Mouse (Mus musculus): ENCODE data around the gene Ddx21. TPM values are rescaled to one million over a fixed set of nuclear protein-coding genes. Genes with fewer than 3 reads are reported as not detected.

Ddx21 gene
- polyA plus RNA-seq, 1 experiment from 2014 or later, result 37.1 TPM

DNA sequence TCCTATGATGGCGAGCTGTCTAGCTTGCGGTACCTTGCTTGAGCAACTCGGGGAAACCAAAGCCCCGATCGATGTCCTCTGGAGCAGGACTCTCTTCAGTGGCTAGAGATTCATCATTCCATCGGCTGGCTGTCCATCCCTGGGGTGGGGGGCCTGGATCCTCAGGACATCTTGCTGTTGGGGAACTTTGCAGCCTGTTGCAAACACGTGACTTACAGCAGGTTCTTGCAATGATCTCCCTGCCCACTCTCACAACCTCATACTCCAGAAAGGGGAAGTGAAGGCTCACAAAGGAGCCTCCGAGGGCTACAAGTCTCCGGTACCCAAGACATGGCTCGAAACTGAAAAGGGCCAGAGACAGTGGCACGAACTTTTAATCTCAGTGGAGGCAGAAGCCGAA lies 60.6 kb downstream of the Ddx21 start:
- Histone ChIP-seq H3K4me1 (replicated peaks; ENCODE audit: control insufficient read depth, insufficient read depth, low read length) (no peaks in the 10 kb centered on the region), H3K36me3 (ENCODE audit: control insufficient read depth, insufficient read depth, low read length) (no peaks in the 10 kb centered on the region), H3K4me2 (ENCODE audit: low read length) (no peak overlapping the region), H3K27me3 (replicated peaks; ENCODE audit: control insufficient read depth, insufficient read depth, low read length) (no peaks in the 10 kb centered on the region), H3K9ac (ENCODE audit: low read length) (no peak overlapping the region), H3K4me3 (ENCODE audit: low read depth, low read length) (no peak overlapping the region), H3K27ac (ENCODE audit: low read depth) (no peak overlapping the region), H3K9me3 (ENCODE audit: control insufficient read depth, low read length) (no peaks in the 10 kb centered on the region)
- DNase-seq (ENCODE audit: low spot score) (no peak), ATAC-seq (replicated peaks; ENCODE audit: low FRiP score, low TSS enrichment, low read depth) (no peak)
- WGBS, result 93% methylated on average over 12 of the region's 12 CpGs

DNA sequence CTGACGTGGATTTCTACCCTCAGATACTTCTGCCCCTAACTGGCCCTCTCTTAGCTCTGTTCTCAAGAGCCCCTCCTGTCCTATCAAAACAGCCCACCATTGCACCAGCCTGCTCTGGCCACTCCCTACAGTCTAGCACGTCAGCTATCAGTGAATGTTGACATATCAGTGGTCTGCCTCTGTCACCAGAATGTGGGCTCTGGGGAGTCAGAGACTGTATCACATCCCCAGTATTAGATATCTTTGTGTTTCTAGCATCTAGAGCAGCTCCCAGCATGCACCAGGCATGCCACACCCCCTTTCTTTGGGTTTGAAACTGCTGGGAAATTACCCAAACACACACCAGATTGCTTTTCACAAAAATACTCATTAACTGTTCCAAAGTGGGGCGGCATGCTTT lies 61.3 kb downstream of the Ddx21 start:
- no peaks in the 10 kb centered on the region for H3K9me3 ChIP-seq (ENCODE audit: control insufficient read depth, low read length)
- H3K4me3 ChIP-seq (ENCODE audit: low read depth, low read length), result no peak overlapping the region
- H3K9ac ChIP-seq (ENCODE audit: low read length), result no peak overlapping the region
- H3K4me1 ChIP-seq (replicated peaks; ENCODE audit: control insufficient read depth, insufficient read depth, low read length), result no peaks in the 10 kb centered on the region
- no peaks in the 10 kb centered on the region for H3K36me3 ChIP-seq (ENCODE audit: control insufficient read depth, insufficient read depth, low read length)
- ATAC-seq (replicated peaks; ENCODE audit: low FRiP score, low TSS enrichment, low read depth) (no peak), DNase-seq (ENCODE audit: low spot score) (no peak)
- 67% methylated on average over 3 of the region's 3 CpGs for WGBS
- H3K27ac ChIP-seq (ENCODE audit: low read depth), result no peak overlapping the region
- no peaks in the 10 kb centered on the region for H3K27me3 ChIP-seq (replicated peaks; ENCODE audit: control insufficient read depth, insufficient read depth, low read length)
- no peak overlapping the region for H3K4me2 ChIP-seq (ENCODE audit: low read length)

DNA sequence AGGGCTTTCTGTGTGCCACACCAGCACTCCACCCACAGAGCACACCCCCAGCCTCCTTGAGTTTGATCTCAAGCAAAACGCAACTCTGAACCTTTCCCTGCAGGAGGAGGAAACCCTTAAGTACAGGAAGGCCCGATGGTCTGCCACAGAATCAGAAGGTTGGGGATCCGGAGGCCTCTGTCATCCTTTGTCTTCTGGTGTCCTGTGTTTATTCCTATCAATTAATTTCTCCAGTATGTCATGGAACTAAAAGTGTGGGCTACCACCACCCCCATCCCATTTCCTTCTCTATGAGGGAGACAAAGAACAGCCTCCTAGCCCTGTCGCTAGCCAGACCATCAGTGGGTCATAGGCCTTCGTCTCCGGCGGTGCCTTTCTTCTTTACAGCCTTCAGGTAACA lies 67.6 kb downstream of the Ddx21 start:
- H3K4me3 ChIP-seq (ENCODE audit: low read depth, low read length), result no peak overlapping the region
- no peaks in the 10 kb centered on the region for H3K4me1 ChIP-seq (replicated peaks; ENCODE audit: control insufficient read depth, insufficient read depth, low read length)
- no peak for ATAC-seq (replicated peaks; ENCODE audit: low FRiP score, low TSS enrichment, low read depth)
- no peak overlapping the region for H3K27ac ChIP-seq (ENCODE audit: low read depth)
- H3K9me3 ChIP-seq (ENCODE audit: control insufficient read depth, low read length), result no peaks in the 10 kb centered on the region
- no peak overlapping the region for H3K9ac ChIP-seq (ENCODE audit: low read length)
- DNase-seq (ENCODE audit: low spot score), result no peak
- H3K36me3 ChIP-seq (ENCODE audit: control insufficient read depth, insufficient read depth, low read length), result no peaks in the 10 kb centered on the region
- no peak overlapping the region for H3K4me2 ChIP-seq (ENCODE audit: low read length)
- 73% methylated on average over 7 of the region's 7 CpGs for WGBS
- no peaks in the 10 kb centered on the region for H3K27me3 ChIP-seq (replicated peaks; ENCODE audit: control insufficient read depth, insufficient read depth, low read length)

DNA sequence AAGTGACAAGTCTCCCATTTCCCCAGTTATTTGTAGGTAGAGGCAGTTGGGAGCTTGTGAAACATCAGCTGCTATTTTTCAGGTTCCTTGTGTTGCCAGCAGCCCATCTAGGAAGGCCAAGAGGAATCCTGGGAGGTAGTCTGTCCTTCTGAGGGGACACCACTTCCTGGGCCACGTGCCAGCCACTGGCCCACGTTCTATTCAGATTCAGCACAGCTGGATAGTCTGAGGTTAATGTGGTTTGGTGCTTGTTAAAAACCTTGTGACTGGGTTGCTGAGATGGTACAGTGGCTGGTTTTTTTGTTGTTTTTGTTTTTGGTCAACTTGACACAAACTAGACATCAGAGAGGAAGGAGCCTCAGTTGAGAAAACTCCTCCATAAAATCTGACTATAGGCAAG lies 69.2 kb downstream of the Ddx21 start:
- no peak for DNase-seq (ENCODE audit: low spot score)
- Histone ChIP-seq H3K4me2 (ENCODE audit: low read length) (no peak overlapping the region), H3K4me1 (replicated peaks; ENCODE audit: control insufficient read depth, insufficient read depth, low read length) (no peaks in the 10 kb centered on the region), H3K9ac (ENCODE audit: low read length) (no peak overlapping the region), H3K27me3 (replicated peaks; ENCODE audit: control insufficient read depth, insufficient read depth, low read length) (no peaks in the 10 kb centered on the region), H3K4me3 (ENCODE audit: low read depth, low read length) (no peak overlapping the region), H3K9me3 (ENCODE audit: control insufficient read depth, low read length) (no peaks in the 10 kb centered on the region), H3K36me3 (ENCODE audit: control insufficient read depth, insufficient read depth, low read length) (no peaks in the 10 kb centered on the region), H3K27ac (ENCODE audit: low read depth) (no peak overlapping the region)
- 64% methylated on average over 2 of the region's 2 CpGs for WGBS
- no peak for ATAC-seq (replicated peaks; ENCODE audit: low FRiP score, low TSS enrichment, low read depth)

Other genes starting within 250 kb of the Ddx21 start
- gene Hk1, start 222.4 kb downstream of the Ddx21 start, polyA plus RNA-seq (2014; fragmentation: Nextera tagmentation; extraction: Ambion mirVana), result 20.3 and 24.1 TPM in 2 replicates
- gene Hkdc1, start 179.8 kb downstream of the Ddx21 start, polyA plus RNA-seq (2014; fragmentation: Nextera tagmentation; extraction: Ambion mirVana), result 4.5 and 5.8 TPM in 2 replicates
- gene 4930507D05Rik, start 152.8 kb downstream of the Ddx21 start, polyA plus RNA-seq (2014; fragmentation: Nextera tagmentation; extraction: Ambion mirVana), result 0.37 and 0.59 TPM in 2 replicates
- gene Supv3l1, start 152.5 kb downstream of the Ddx21 start, polyA plus RNA-seq (2014; fragmentation: Nextera tagmentation; extraction: Ambion mirVana), result 31.2 and 34.0 TPM in 2 replicates
- gene Vps26a, start 115.5 kb downstream of the Ddx21 start, polyA plus RNA-seq (2014; fragmentation: Nextera tagmentation; extraction: Ambion mirVana), result 81.2 and 93.0 TPM in 2 replicates
- 9.8 and 11.8 TPM in 2 replicates for gene Srgn, start 74.8 kb downstream of the Ddx21 start, polyA plus RNA-seq (2014; fragmentation: Nextera tagmentation; extraction: Ambion mirVana)
- 34.9 and 37.2 TPM in 2 replicates for gene Kif1bp, start 23.8 kb downstream of the Ddx21 start, polyA plus RNA-seq (2014; fragmentation: Nextera tagmentation; extraction: Ambion mirVana)
- gene Ddx50, start 48.9 kb upstream of the Ddx21 start, polyA plus RNA-seq (2014; fragmentation: Nextera tagmentation; extraction: Ambion mirVana), result 123 and 129 TPM in 2 replicates
- gene Stox1, start 123.8 kb upstream of the Ddx21 start, polyA plus RNA-seq (2014; fragmentation: Nextera tagmentation; extraction: Ambion mirVana), result 0.95 and 1.4 TPM in 2 replicates
- 122 and 136 TPM in 2 replicates for gene Ccar1, start 190.0 kb upstream of the Ddx21 start, polyA plus RNA-seq (2014; fragmentation: Nextera tagmentation; extraction: Ambion mirVana)